Mouse (Mus musculus) CH12.LX (cell line): ENCODE results near the gene Sdr39u1. TPM values are rescaled to one million over a fixed set of nuclear protein-coding genes. Genes with fewer than 3 reads are reported as not detected.

Experiments used
- DNase-seq: peaks from one replicate; pipeline ENCODE4 v3.0.0-alpha.2; 2013; ENCODE audit errors: extremely low read depth
- H3K27ac ChIP-seq: 2 replicates; pipeline ENCODE4 v1.5.1; 2012; ENCODE audit warnings: low read depth, mild to moderate bottlenecking, control low read depth, moderate library complexity; ENCODE audit not compliant: insufficient read depth
- H3K27me3 ChIP-seq: replicated peaks from 2 replicates; pipeline ENCODE3; 2012; ENCODE audit warnings: inconsistent platforms
- H3K36me3 ChIP-seq, 2 experiments: replicated peaks in 1 of 2; 2 replicates each; pipeline versions ENCODE3 to v1.6.1; 2012; ENCODE audit warnings: inconsistent platforms in 1 of 2, low read length in 1 of 2, mild to moderate bottlenecking in 1 of 2, mixed read lengths in 1 of 2, moderate library complexity in 1 of 2; ENCODE audit not compliant: control insufficient read depth in 1 of 2, insufficient read depth in 1 of 2
- H3K4me1 ChIP-seq, 2 experiments: 2 replicates each; pipeline ENCODE4 v1.6.1; 2012; ENCODE audit warnings: inconsistent platforms in 1 of 2, moderate library complexity in 1 of 2; ENCODE audit not compliant: insufficient read depth in 2 of 2, control insufficient read depth in 1 of 2
- H3K4me2 ChIP-seq: 2 replicates; pipeline ENCODE4 v1.6.1; 2012; ENCODE audit warnings: low read depth, mild to moderate bottlenecking, control low read depth; ENCODE audit not compliant: poor library complexity, insufficient read depth, severe bottlenecking
- H3K4me3 ChIP-seq, 3 experiments: fragments of 150-350 bp in 1 of 3; sonication (generic) in 1 of 3; replicated peaks in 1 of 3; 2 replicates each; pipeline versions ENCODE3 to v1.5.1; 2011 to 2012; ENCODE audit warnings: low read depth in 2 of 3, low read length in 2 of 3, mild to moderate bottlenecking in 2 of 3, moderate library complexity in 2 of 3, control low read depth in 1 of 3, improper control_type of control experiment in 1 of 3, inconsistent platforms in 1 of 3, mixed read lengths in 1 of 3; ENCODE audit not compliant: poor library complexity in 1 of 3
- H3K79me2 ChIP-seq: replicated peaks from 2 replicates; pipeline ENCODE4 v1.6.1; 2012; ENCODE audit warnings: mild to moderate bottlenecking, moderate library complexity; ENCODE audit not compliant: control insufficient read depth, poor library complexity, insufficient read depth, severe bottlenecking; ENCODE audit errors: extremely low read depth
- H3K9ac ChIP-seq: 2 replicates; pipeline ENCODE4 v1.6.1; 2012; ENCODE audit warnings: low read depth, mild to moderate bottlenecking, control low read depth, moderate library complexity; ENCODE audit not compliant: insufficient read depth
- H3K9me3 ChIP-seq: replicated peaks from 2 replicates; pipeline ENCODE3; 2012; ENCODE audit warnings: low read length, inconsistent platforms, mixed read lengths
- CHD1 ChIP-seq: IDR thresholded peaks from 2 replicates; pipeline ENCODE4 v1.6.1; 2012; ENCODE audit warnings: low read depth, low read length, improper control_type of control experiment, inconsistent platforms
- CHD2 ChIP-seq: IDR thresholded peaks from 2 replicates; pipeline ENCODE4 v1.6.1; 2011; ENCODE audit warnings: low read length, improper control_type of control experiment
- CTCF ChIP-seq, 2 experiments: IDR thresholded peaks in 1 of 2; conservative IDR thresholded peaks in 1 of 2; 2 replicates each; pipeline ENCODE4 v1.5.1; 2011 to 2012; ENCODE audit warnings: low read depth in 2 of 2, low read length in 2 of 2, improper control_type of control experiment in 1 of 2, inconsistent platforms in 1 of 2, mild to moderate bottlenecking in 1 of 2, moderate library complexity in 1 of 2
- E2F4 ChIP-seq: IDR thresholded peaks from 2 replicates; pipeline ENCODE4 v1.6.1; 2011; ENCODE audit warnings: low read depth, low read length, improper control_type of control experiment; ENCODE audit not compliant: insufficient replicate concordance
- ELF1 ChIP-seq: IDR thresholded peaks from 2 replicates; pipeline ENCODE4 v1.6.1; 2014; ENCODE audit warnings: low read depth, mild to moderate bottlenecking, inconsistent platforms, low read length, improper control_type of control experiment
- ETS1 ChIP-seq: conservative IDR thresholded peaks from 2 replicates; pipeline ENCODE4 v1.6.1; 2012; ENCODE audit warnings: low read depth, mild to moderate bottlenecking, inconsistent platforms, low read length, improper control_type of control experiment, moderate library complexity
- GABPA ChIP-seq: IDR thresholded peaks from 2 replicates; pipeline ENCODE4 v1.6.1; 2012; ENCODE audit warnings: low read depth, low read length, improper control_type of control experiment, inconsistent platforms; ENCODE audit not compliant: insufficient replicate concordance
- HCFC1 ChIP-seq: IDR thresholded peaks from 2 replicates; pipeline ENCODE4 v1.6.1; 2012; ENCODE audit warnings: low read depth, mild to moderate bottlenecking, inconsistent platforms, low read length, improper control_type of control experiment
- MAFK ChIP-seq: IDR thresholded peaks from 2 replicates; pipeline ENCODE4 v1.6.1; 2011; ENCODE audit warnings: low read length, improper control_type of control experiment; ENCODE audit not compliant: insufficient replicate concordance
- MEF2A ChIP-seq: IDR thresholded peaks from 2 replicates; pipeline ENCODE4 v1.6.1; 2014; ENCODE audit warnings: low read depth, mild to moderate bottlenecking, inconsistent platforms, low read length, improper control_type of control experiment, borderline replicate concordance
- MXI1 ChIP-seq: IDR thresholded peaks from 2 replicates; pipeline ENCODE4 v1.6.1; 2011; ENCODE audit warnings: mild to moderate bottlenecking, low read depth, low read length, improper control_type of control experiment
- NELFE ChIP-seq: IDR thresholded peaks from 2 replicates; pipeline ENCODE4 v1.6.1; 2011; ENCODE audit warnings: low read depth, low read length, improper control_type of control experiment
- NRF1 ChIP-seq: IDR thresholded peaks from 2 replicates; pipeline ENCODE4 v1.6.1; 2014; ENCODE audit warnings: low read depth, mild to moderate bottlenecking, inconsistent platforms, low read length, improper control_type of control experiment, moderate library complexity
- PAX5 ChIP-seq: IDR thresholded peaks from 2 replicates; pipeline ENCODE4 v1.6.1; 2012; ENCODE audit warnings: low read length, inconsistent platforms, mixed read lengths
- POLR2A ChIP-seq: IDR thresholded peaks from 2 replicates; pipeline ENCODE4 v1.6.1; 2011; ENCODE audit warnings: low read depth, mild to moderate bottlenecking, improper control_type of control experiment, low read length
- UBTF ChIP-seq: IDR thresholded peaks from 2 replicates; pipeline ENCODE4 v1.6.1; 2012; ENCODE audit warnings: low read depth, mild to moderate bottlenecking, inconsistent platforms, low read length, improper control_type of control experiment, moderate library complexity
- USF1 ChIP-seq: IDR thresholded peaks from 2 replicates; pipeline ENCODE4 v1.6.1; 2014; ENCODE audit warnings: low read depth, mild to moderate bottlenecking, inconsistent platforms, low read length, improper control_type of control experiment
- USF2 ChIP-seq: conservative IDR thresholded peaks from 2 replicates; pipeline ENCODE4 v1.6.1; 2011; ENCODE audit warnings: low read depth, low read length, improper control_type of control experiment
- ZKSCAN1 ChIP-seq: IDR thresholded peaks from 2 replicates; pipeline ENCODE4 v1.6.1; 2012; ENCODE audit warnings: low read depth, inconsistent platforms, low read length, improper control_type of control experiment, borderline replicate concordance
- ZNF384 ChIP-seq: IDR thresholded peaks from 2 replicates; pipeline ENCODE4 v1.6.1; 2012; ENCODE audit warnings: low read depth, low read length, improper control_type of control experiment, inconsistent platforms
- dilution Hi-C: fragments of 300-500 bp; cut with MboI; formaldehyde crosslinking; loops from 2 replicates; pipeline ENCODE4 v1.14.3; 2020; ENCODE audit warnings: low sequenced_read_pairs; ENCODE audit not compliant: extremely low pct_unique_long_range_greater_than_20kb, extremely low pct_ligation_motif_present
- in situ Hi-C: fragments of 300-500 bp; cut with MboI; formaldehyde crosslinking; loops from 3 replicates; pipeline ENCODE4 v1.14.3; 2019; ENCODE audit warnings: low sequenced_read_pairs, low pct_ligation_motif_present, low pct_unique_long_range_greater_than_20kb, mixed read lengths
- polyA plus RNA-seq: library from polyadenylated mRNA; unstranded; fragments of >175 nt; gene quantifications from 2 replicates; pipeline ENCODE4 v1.2.1, GENCODE M21; 2012; ENCODE audit warnings: low read depth; ENCODE audit not compliant: insufficient read length
- total RNA-seq, 2 experiments: library from RNA; depleted of rRNA; stranded (reverse); fragments of 300-350 nt in 1 of 2; fragments of >200 nt in 1 of 2; gene quantifications; 2 replicates each; pipeline ENCODE4 v1.2.3; 2012 to 2014

Gene Sdr39u1
- total and polyA plus RNA-seq, 3 experiments = 61.4 to 90.8 (median 66.7) TPM

GRCm38 (mm10) chr14:55878316-55878940 lies 21.7 kb downstream of the Sdr39u1 start:
- dilution Hi-C loops = no loop called here
- H3K36me3 ChIP-seq = no peaks in the 10 kb centered on the region
- H3K4me3 ChIP-seq = no peak overlapping the region
- TF ChIP-seq CTCF (conservative IDR thresholded peaks at IDR 0.05 in 1 of 2, IDR thresholded peaks at IDR 0.05 in 1 of 2; ENCODE audit: low read depth in 2 of 2, low read length in 2 of 2) (peak in 1 of 2 experiments; percentile 49; a peak in 2 of 4 replicates), POLR2A (no peak), USF2 (no peak), MAFK (no peak), PAX5 (no peak), ZNF384 (peak; percentile 41; the same call in 1 of the 2 replicates), UBTF (no peak)
- DNase-seq = no peak
- H3K79me2 ChIP-seq = no peaks in the 10 kb centered on the region
- H3K9me3 ChIP-seq = no peaks in the 10 kb centered on the region
- H3K27ac ChIP-seq = no peak overlapping the region
- peaks cover 17 to 44% of the 10 kb centered on the region in 2 experiments for H3K4me1 ChIP-seq
- H3K9ac ChIP-seq = no peak overlapping the region
- no peak overlapping the region for H3K4me2 ChIP-seq
- in situ Hi-C loops = no loop called here
- peaks cover 9% of the 10 kb centered on the region for H3K27me3 ChIP-seq

- peaks cover 9% of the 10 kb centered on the region for H3K27me3 ChIP-seq
- no peak for TF ChIP-seq CTCF (conservative IDR thresholded peaks at IDR 0.05 in 1 of 2, IDR thresholded peaks at IDR 0.05 in 1 of 2; ENCODE audit: low read depth in 2 of 2, low read length in 2 of 2)
- TF ChIP-seq ZKSCAN1 = no peak
- no peak for TF ChIP-seq ELF1
- no peak for TF ChIP-seq CHD2
- TF ChIP-seq NRF1 = no peak
- no peak for TF ChIP-seq USF1
- no peak for TF ChIP-seq MEF2A
- TF ChIP-seq HCFC1 = no peak
- TF ChIP-seq NELFE = no peak
- TF ChIP-seq ETS1 = no peak
- TF ChIP-seq MAFK = no peak
- TF ChIP-seq UBTF = no peak
- no peak for TF ChIP-seq E2F4
- TF ChIP-seq CHD1 = no peak
- no peak for TF ChIP-seq PAX5
- no peak for TF ChIP-seq GABPA
- TF ChIP-seq MXI1 = no peak
- H3K79me2 ChIP-seq = no peaks in the 10 kb centered on the region
- no peak overlapping the region for H3K4me2 ChIP-seq
- in situ Hi-C loops (no loop called here), dilution Hi-C loops (no loop called here)
- DNase-seq = no peak
- no peak overlapping the region for H3K27ac ChIP-seq
- peaks cover 14 to 43% of the 10 kb centered on the region in 2 experiments for H3K4me1 ChIP-seq
- no peak overlapping the region for H3K4me3 ChIP-seq
- H3K9ac ChIP-seq = no peak overlapping the region
- H3K9me3 ChIP-seq = no peaks in the 10 kb centered on the region
- H3K36me3 ChIP-seq = no peaks in the 10 kb centered on the region
Measured at GRCm38 (mm10) chr14:55877469-55878315, 22.4 kb downstream of the Sdr39u1 start.
